ENCODE assay signal across 8 mouse cellular contexts in the genomic region with DNA sequence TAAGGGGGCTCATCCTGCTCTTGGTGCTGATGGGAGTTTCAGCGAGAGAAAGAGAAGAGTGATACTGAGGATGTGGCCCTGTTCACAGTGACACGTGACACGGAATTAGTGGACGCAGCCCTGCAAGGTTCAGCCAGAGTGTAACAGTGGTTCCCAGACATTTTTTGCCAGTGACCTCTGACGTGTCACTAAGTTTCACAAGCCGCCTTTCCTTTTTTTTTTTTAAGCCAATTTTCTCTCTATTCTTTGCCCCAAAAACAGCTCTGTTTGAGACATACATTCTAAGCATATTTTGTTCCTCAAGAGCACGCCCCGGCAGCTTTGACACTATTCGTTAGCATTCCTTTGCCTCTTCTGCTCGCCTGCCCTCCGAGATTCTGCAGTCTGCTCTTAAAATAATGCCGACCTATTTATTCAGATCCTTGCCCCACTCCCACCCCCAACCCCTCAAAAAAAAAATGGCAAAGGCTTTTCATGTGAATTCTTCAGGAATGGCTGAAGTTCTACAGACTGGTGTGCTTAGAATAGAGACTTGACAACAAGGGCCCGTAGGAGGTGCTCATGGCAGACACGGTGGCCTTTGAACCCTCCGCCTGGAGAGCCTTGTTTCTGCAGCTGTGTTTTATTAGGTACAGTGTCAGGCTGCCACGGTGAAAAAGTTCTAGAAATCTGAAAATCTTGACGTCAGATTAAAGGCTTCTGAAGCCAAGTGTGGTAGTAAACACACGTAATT.
DNase-seq lines count a peak whose midpoint lies in the region; ATAC-seq lines count a peak whose summit lies in the region.

No protein-coding gene starts in this region.

- no peaks in the 10 kb centered on the region for H3K9me3 ChIP-seq in midbrain, embryonic 12.5 days
- no peaks in the 10 kb centered on the region for H3K9me3 ChIP-seq in midbrain, embryonic 14.5 days (ENCODE audit: control insufficient read depth, low read length)

- intact Hi-C loops in heart, postnatal 10 days (cut with DNase I) = no loop called here

- H3K4me2 ChIP-seq in midbrain, embryonic 12.5 days (replicated peaks) = no peak overlapping the region
- no peak overlapping the region for H3K4me2 ChIP-seq in midbrain, embryonic 14.5 days (ENCODE audit: low read length)

- no peaks in the 10 kb centered on the region for H3K27me3 ChIP-seq in midbrain, embryonic 12.5 days
- H3K27me3 ChIP-seq in midbrain, embryonic 14.5 days (ENCODE audit: control insufficient read depth, insufficient read depth, low read length) = no peaks in the 10 kb centered on the region

- no peak overlapping the region for H3K4me3 ChIP-seq in midbrain, embryonic 12.5 days
- no peak overlapping the region for H3K4me3 ChIP-seq in midbrain, embryonic 14.5 days (replicated peaks; ENCODE audit: low read depth, low read length)

- ATAC-seq in midbrain, embryonic 12.5 days (ENCODE audit: low FRiP score, low read depth) = peak; percentile 63
- no peak for ATAC-seq in midbrain, embryonic 14.5 days (ENCODE audit: low FRiP score, low TSS enrichment)

- H3K9ac ChIP-seq in midbrain, embryonic 12.5 days (replicated peaks) = no peak overlapping the region
- no peak overlapping the region for H3K9ac ChIP-seq in midbrain, embryonic 14.5 days (replicated peaks; ENCODE audit: low read length)

- WGBS in midbrain, embryonic 12.5 days = 23% methylated on average over 18 of the region's 18 CpGs
- 32% methylated on average over 18 of the region's 18 CpGs for WGBS in midbrain, embryonic 14.5 days

- DNase-seq in midbrain, embryonic 14.5 days = no peak
- peak; percentile 67 to 72 for DNase-seq in heart, postnatal 10 days
- peak; percentile 60 to 69 for DNase-seq in kidney, postnatal 4 days
- DNase-seq in yolk sac, embryonic 10.5 days (ENCODE audit: low spot score) = peak; percentile 61
- no peak for DNase-seq in cerebellum, postnatal 25 days
- no peak for DNase-seq in spleen, postnatal 10 days (ENCODE audit: low spot score in 2 of 2)
- no peak for DNase-seq in layer of hippocampus, adult 11-12 months (ENCODE audit: low spot score)

- H3K27ac ChIP-seq in midbrain, embryonic 12.5 days (replicated peaks) = no peak overlapping the region
- no peak overlapping the region for H3K27ac ChIP-seq in midbrain, embryonic 14.5 days (replicated peaks; ENCODE audit: low read depth, low read length)

- H3K36me3 ChIP-seq in midbrain, embryonic 12.5 days = no peaks in the 10 kb centered on the region
- H3K36me3 ChIP-seq in midbrain, embryonic 14.5 days (ENCODE audit: control insufficient read depth, insufficient read depth, low read length) = no peaks in the 10 kb centered on the region

- peaks cover 50% of the 10 kb centered on the region for H3K4me1 ChIP-seq in midbrain, embryonic 12.5 days
- peaks cover 8% of the 10 kb centered on the region; the same call in 1 of the 2 replicates for H3K4me1 ChIP-seq in midbrain, embryonic 14.5 days (ENCODE audit: control insufficient read depth, insufficient read depth, low read length)

Comparison
In these comparisons a context has a peak if more than half of its experiments do, and no peak if none do; other contexts are left out.
1. DNase-seq: peak in heart, postnatal 10 days (2 of 2), kidney, postnatal 4 days (2 of 2) and yolk sac, embryonic 10.5 days (single experiment); none in midbrain, embryonic 14.5 days (single experiment), cerebellum, postnatal 25 days (0 of 2), spleen, postnatal 10 days (0 of 2) and layer of hippocampus, adult 11-12 months (single experiment).